Mouse (Mus musculus) liver, postnatal 0 days (tissue): ENCODE results near the gene Drc3. TPM values are rescaled to one million over a fixed set of nuclear protein-coding genes. Genes with fewer than 3 reads are reported as not detected.

ENCODE experiments used
- ATAC-seq: fragments of 200-750 bp; cut with Nextera tagmentation; 2 replicates; pipeline ENCODE4 v1.8.0; 2017; ENCODE audit warnings: mild to moderate bottlenecking, moderate library complexity
- DNase-seq: peaks from one replicate; pipeline ENCODE4 v3.0.0-alpha.2; 2016
- H3K27ac ChIP-seq: fragments of 300-500 bp; sonication (generic); 2 replicates; pipeline ENCODE4 v1.5.1; 2014; ENCODE audit warnings: antibody characterized with exemption, moderate library complexity, mild to moderate bottlenecking, low read depth
- H3K27me3 ChIP-seq: fragments of 300-500 bp; sonication (generic); 2 replicates; pipeline ENCODE4 v1.6.1; 2014; ENCODE audit warnings: low read length, control low read depth, mixed read lengths; ENCODE audit not compliant: insufficient read depth
- H3K36me3 ChIP-seq: fragments of 300-500 bp; sonication (generic); replicated peaks from 2 replicates; pipeline ENCODE4 v1.6.1; 2014; ENCODE audit warnings: mild to moderate bottlenecking, control low read depth, low read length, moderate library complexity, mixed read lengths; ENCODE audit not compliant: insufficient read depth
- H3K4me1 ChIP-seq: fragments of 300-500 bp; sonication (generic); 2 replicates; pipeline ENCODE4 v1.6.1; 2014; ENCODE audit warnings: antibody characterized with exemption, mild to moderate bottlenecking, control low read depth; ENCODE audit not compliant: insufficient read depth
- H3K4me2 ChIP-seq: fragments of 300-500 bp; sonication (generic); 2 replicates; pipeline ENCODE4 v1.6.1; 2014; ENCODE audit warnings: low read depth, mild to moderate bottlenecking, low read length, moderate library complexity, mixed read lengths
- H3K4me3 ChIP-seq: fragments of 300-500 bp; sonication (generic); 2 replicates; pipeline ENCODE4 v1.5.1; 2014; ENCODE audit warnings: low read depth, low read length
- H3K9ac ChIP-seq: fragments of 300-500 bp; sonication (generic); replicated peaks from 2 replicates; pipeline ENCODE4 v1.6.1; 2014; ENCODE audit warnings: mild to moderate bottlenecking, moderate library complexity
- H3K9me3 ChIP-seq: fragments of 300-500 bp; sonication (generic); 2 replicates; pipeline ENCODE4 v1.6.1; 2016; ENCODE audit warnings: mild to moderate bottlenecking, control low read depth, low read length, mixed read lengths
- CTCF ChIP-seq: sonication (generic); IDR thresholded peaks from 2 replicates; pipeline ENCODE4 v1.5.1; 2016; ENCODE audit warnings: antibody characterized with exemption, low read depth
- EP300 ChIP-seq: IDR thresholded peaks from 2 replicates; pipeline ENCODE4 v1.6.1; 2016; ENCODE audit warnings: antibody characterized with exemption, low read depth, mild to moderate bottlenecking
- WGBS: fragments of 180-500 bp; shearing (Covaris S2); extraction: QIAGEN DNeasy Blood & Tissue Kit; methylation state at CpG from one replicate; pipeline ENCODE4 v1.1.7; 2014; ENCODE audit not compliant: insufficient replicate concordance; 5-methylcytosine and 5-hydroxymethylcytosine counted together
- polyA plus RNA-seq: library from polyadenylated mRNA; unstranded; fragments of >200 nt; fragmentation: Nextera tagmentation; extraction: Ambion mirVana; gene quantifications from 2 replicates; pipeline ENCODE4 v1.2.1, GENCODE M21; 2015

Gene Drc3
- polyA plus RNA-seq, 1 experiment from 2014 or later, result 0.54 TPM

DNA sequence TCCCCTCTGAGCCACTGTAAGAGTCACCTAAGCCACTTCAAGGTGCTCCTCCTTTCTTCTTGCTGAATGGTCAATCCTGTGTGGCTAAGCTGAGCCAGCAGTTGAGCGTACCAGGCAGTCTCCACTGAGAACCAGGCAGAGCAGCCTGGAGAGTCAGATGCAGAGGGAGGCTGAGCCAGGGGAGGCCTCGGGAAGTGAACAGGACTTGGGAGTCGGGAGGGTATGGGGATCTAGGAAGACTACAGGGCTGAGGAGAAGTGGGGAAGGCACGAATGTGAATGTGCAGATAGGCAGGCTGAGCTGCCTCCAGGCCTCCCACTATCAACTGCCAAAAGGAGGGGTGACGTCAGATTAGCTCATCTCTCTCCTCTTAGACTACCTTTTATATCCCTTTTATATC, 34.4 kb upstream of the Drc3 start:
- WGBS, result 59% methylated on average over 5 of the region's 5 CpGs
- Histone ChIP-seq H3K9me3 (no peaks in the 10 kb centered on the region), H3K27ac (no peak overlapping the region), H3K4me1 (peaks cover 12% of the 10 kb centered on the region; the same call in 1 of the 2 replicates), H3K36me3 (no peaks in the 10 kb centered on the region), H3K27me3 (no peaks in the 10 kb centered on the region), H3K9ac (no peak overlapping the region), H3K4me3 (no peak overlapping the region), H3K4me2 (no peak overlapping the region)
- no peak for ATAC-seq
- TF ChIP-seq CTCF (no peak), EP300 (no peak)
- DNase-seq, result no peak

DNA sequence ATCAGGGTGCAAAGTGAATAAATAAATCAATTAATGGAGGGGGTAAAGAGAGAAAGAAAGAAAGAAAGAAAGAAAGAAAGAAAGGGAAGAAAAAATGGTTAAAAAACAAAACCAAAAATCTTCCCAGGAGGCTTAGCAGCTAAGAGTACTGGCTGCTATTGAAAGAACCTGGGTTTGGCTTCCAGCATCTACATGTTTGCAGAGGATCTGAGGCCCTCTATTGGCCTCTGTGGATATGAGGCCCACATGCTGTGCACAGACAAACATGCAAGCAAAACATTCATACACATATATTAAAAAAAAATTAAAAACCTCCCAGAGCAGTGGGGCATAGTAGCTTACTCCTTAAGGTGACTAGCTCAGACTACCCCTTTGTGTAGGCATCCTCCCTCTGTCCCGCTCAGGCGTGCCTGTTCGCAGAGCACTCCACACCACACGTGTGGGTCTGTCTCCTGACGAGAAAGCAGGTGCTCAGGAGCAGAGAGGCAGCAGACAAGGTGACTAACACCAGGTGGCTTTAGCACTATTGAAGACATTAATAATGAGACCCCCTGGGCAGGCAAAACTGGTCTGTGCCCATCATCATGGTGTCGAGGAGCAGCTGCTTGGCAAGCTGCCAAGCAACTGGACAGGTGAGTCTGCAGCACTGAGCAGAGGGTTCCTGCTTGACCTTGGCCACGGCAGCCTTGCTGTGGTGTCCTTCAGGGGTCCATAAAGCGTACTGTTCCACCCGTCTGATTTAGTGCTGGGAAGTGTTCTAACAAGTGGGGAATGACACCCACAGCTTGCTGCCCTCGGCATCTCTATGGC, 33.7 kb upstream of the Drc3 start:
- H3K9ac ChIP-seq, result no peak overlapping the region
- H3K4me1 ChIP-seq, result peaks cover 12% of the 10 kb centered on the region; the same call in 1 of the 2 replicates
- no peak overlapping the region for H3K4me2 ChIP-seq
- no peaks in the 10 kb centered on the region for H3K9me3 ChIP-seq
- no peaks in the 10 kb centered on the region for H3K36me3 ChIP-seq
- no peaks in the 10 kb centered on the region for H3K27me3 ChIP-seq
- no peak overlapping the region for H3K27ac ChIP-seq
- ATAC-seq (no peak), DNase-seq (no peak)
- 84% methylated on average over 10 of the region's 10 CpGs for WGBS
- peak; percentile 24 for TF ChIP-seq CTCF
- TF ChIP-seq EP300, result no peak
- no peak overlapping the region for H3K4me3 ChIP-seq

DNA sequence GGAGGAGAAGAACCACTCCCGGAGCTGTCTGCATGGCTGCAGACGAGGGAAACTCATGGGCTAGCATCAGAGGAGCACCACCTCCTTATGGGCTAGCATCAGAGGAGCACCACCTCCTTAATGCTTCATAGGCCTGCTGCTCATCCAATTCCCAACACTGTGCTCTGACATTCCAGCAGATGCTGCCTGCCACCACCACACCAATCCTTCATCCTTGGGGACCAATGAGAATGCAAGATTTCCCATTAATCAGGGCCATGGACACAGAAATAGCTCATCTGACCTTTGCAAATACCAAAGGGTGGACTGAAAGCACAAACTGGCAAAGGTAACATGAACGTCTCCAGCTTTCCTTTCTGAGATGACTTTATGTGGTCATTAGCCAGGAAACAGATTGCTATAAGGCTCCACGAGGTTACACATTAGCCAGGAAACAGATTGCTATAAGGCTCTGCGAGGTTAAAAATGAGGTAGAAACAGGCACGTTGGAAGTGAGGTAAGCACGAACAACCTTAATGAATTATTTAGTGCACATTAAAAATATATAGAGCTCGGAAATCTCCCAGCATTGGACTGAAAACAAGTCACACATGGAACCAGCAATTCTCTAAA, 32.6 kb upstream of the Drc3 start:
- Histone ChIP-seq H3K9me3 (no peaks in the 10 kb centered on the region), H3K4me3 (no peak overlapping the region), H3K4me2 (no peak overlapping the region), H3K9ac (no peak overlapping the region), H3K27ac (no peak overlapping the region), H3K27me3 (no peaks in the 10 kb centered on the region), H3K36me3 (no peaks in the 10 kb centered on the region), H3K4me1 (peaks cover 12% of the 10 kb centered on the region; the same call in 1 of the 2 replicates)
- DNase-seq (no peak), ATAC-seq (no peak)
- TF ChIP-seq CTCF (no peak), EP300 (no peak)
- whole genome bisulfite sequencing, result 38% methylated on average over 8 of the region's 8 CpGs

DNA sequence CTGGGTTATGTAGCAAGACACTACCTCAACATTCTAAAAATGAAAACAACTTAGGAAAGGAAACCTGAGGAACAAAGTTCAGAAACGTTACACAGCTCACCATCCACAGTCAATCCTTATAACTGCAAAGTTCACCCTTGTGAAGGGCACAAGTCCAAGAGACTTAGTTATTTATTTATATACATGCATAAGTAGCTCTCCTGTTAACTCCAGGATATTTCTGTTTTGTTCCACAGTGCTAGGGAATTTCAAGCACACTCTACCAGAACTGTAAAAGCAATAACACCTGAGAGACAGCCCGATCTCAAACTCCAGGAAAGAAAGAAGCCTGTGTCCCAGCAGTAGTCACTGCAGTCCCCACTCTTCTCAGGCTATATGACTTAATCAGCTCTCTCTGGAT, 31.7 kb upstream of the Drc3 start:
- no peaks in the 10 kb centered on the region for H3K9me3 ChIP-seq
- no peak for DNase-seq

DNA sequence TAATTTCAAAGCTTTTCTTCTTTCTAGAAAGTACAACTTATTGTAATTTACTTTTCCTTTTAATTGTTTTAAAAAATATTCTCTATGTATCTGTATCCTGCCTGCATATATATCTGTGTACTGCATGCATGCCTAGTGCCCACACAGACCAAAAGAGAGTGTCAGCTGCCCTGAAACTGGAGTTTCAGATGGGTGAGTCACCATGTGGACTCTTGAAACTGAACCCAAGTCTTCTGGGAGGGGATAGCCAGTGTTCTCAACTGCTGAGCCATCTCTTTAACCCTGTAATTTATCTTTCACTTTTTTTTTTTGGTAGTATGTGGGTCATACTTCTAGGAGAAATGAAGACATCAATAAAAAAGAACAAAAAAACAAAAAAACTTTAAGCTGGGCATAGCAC, 29.4 kb upstream of the Drc3 start:
- H3K36me3 ChIP-seq, result no peaks in the 10 kb centered on the region
- TF ChIP-seq CTCF, result no peak
- no peak for TF ChIP-seq EP300
- no peaks in the 10 kb centered on the region for H3K27me3 ChIP-seq
- no peak overlapping the region for H3K27ac ChIP-seq
- H3K4me2 ChIP-seq, result no peak overlapping the region
- peaks cover 12% of the 10 kb centered on the region; the same call in 1 of the 2 replicates for H3K4me1 ChIP-seq
- DNase-seq (no peak), ATAC-seq (no peak)
- H3K4me3 ChIP-seq, result no peak overlapping the region
- H3K9me3 ChIP-seq, result no peaks in the 10 kb centered on the region
- no peak overlapping the region for H3K9ac ChIP-seq

More for the DNA sequence above, 31.7 kb upstream of the Drc3 start:
- peaks cover 12% of the 10 kb centered on the region; the same call in 1 of the 2 replicates for H3K4me1 ChIP-seq
- no peak overlapping the region for H3K27ac ChIP-seq
- H3K4me2 ChIP-seq, result no peak overlapping the region
- WGBS, result 71% methylated on average over 2 of the region's 2 CpGs
- no peaks in the 10 kb centered on the region for H3K27me3 ChIP-seq
- no peak for ATAC-seq
- no peak for TF ChIP-seq CTCF
- no peak overlapping the region for H3K9ac ChIP-seq
- no peaks in the 10 kb centered on the region for H3K36me3 ChIP-seq
- H3K4me3 ChIP-seq, result no peak overlapping the region

DNA sequence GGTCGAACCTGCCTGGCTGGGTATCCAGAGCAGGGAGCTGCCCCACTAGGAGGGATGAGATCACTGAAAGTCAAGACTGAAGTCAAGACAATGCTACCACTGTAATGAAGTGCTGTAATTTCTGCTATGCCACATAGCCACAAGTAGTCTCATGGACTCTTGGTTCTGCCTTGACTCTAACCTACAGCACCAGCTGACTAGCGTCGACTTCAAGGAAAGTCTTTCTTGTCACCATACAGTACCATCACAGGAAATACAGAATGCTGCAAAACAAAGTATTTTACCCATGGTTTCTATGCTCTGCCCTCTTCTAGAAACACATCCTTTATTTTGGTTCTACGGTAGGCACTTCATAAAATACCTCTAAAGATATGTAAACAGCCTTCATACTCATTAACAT, 22.6 kb upstream of the Drc3 start:
- 82% methylated on average over 4 of the region's 4 CpGs for WGBS
- Histone ChIP-seq H3K9ac (no peak overlapping the region), H3K36me3 (no peaks in the 10 kb centered on the region), H3K27me3 (no peaks in the 10 kb centered on the region), H3K9me3 (no peaks in the 10 kb centered on the region), H3K4me3 (no peak overlapping the region), H3K4me1 (no peaks in the 10 kb centered on the region; the same call in 1 of the 2 replicates), H3K27ac (no peak overlapping the region), H3K4me2 (no peak overlapping the region)
- DNase-seq, result no peak
- ATAC-seq, result no peak
- no peak for TF ChIP-seq EP300
- TF ChIP-seq CTCF, result no peak
